ENCODE assay signal across 10 mouse cellular contexts in the genomic region with DNA sequence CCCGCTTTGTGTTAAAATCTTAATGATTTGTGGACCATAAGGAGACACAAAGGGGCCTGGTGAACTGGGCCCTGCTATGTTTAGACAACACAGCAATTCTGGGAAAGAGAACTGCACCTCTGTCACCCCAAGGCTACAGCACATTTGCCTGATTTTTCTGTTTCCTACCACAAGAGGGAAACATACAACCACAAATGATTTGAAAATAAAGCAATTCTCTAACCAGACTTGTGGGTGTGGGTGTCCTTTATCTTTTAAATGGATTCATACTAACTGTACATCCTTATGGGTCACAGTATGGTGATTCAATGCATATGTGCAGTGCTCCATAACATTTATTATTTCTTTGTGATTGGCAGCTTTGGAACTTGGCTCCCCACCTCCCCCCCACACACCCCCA. TPM values are rescaled to one million over a fixed set of nuclear protein-coding genes. Genes with fewer than 3 reads are reported as not detected.
A peak's percentile ranks its signal among the peaks of the same experiment; 100 is the strongest.
DNase-seq lines count a peak whose midpoint lies in the region; ATAC-seq and TF ChIP-seq lines count a peak whose summit lies in the region.
"Had no signal": no experiment of that assay in that cellular context is flagged by ENCODE, and none has a peak within 500 bp of the region (broad histone marks: within the 10 kb centered on the region; RNA-seq: fewer than 3 reads in every experiment).

No protein-coding gene starts in this region.

- no peak overlapping the region for H3K27ac ChIP-seq in limb, embryonic 14.5 days (replicated peaks; ENCODE audit: low read depth, low read length)
- H3K27ac ChIP-seq in limb, embryonic 10.5 days, result no peak overlapping the region
- no peak overlapping the region for H3K27ac ChIP-seq in neural tube, embryonic 12.5 days

- DNase-seq in limb, embryonic 14.5 days (ENCODE audit: low spot score), result peak; percentile 42
- no peak for DNase-seq in limb, embryonic 10.5 days (ENCODE audit: low spot score)
- DNase-seq in MN1 (ENCODE audit: low spot score), result peak; percentile 6
- no peak for DNase-seq in yolk sac, embryonic 10.5 days (ENCODE audit: low spot score)
- DNase-seq in urinary bladder, adult 18-20 months (ENCODE audit: low spot score in 2 of 2), result no peak
- DNase-seq in ovary, postnatal 36 days (ENCODE audit: low spot score), result no peak
- DNase-seq: adrenal gland, postnatal 36 days had no signal

- no peaks in the 10 kb centered on the region for H3K9me3 ChIP-seq in limb, embryonic 14.5 days (ENCODE audit: control insufficient read depth, low read length)
- no peaks in the 10 kb centered on the region for H3K9me3 ChIP-seq in limb, embryonic 10.5 days (replicated peaks)
- H3K9me3 ChIP-seq in neural tube, embryonic 12.5 days, result no peaks in the 10 kb centered on the region

- TF ChIP-seq POLR2A in limb, embryonic 14.5 days (IDR thresholded peaks at IDR 0.05; ENCODE audit: borderline replicate concordance, extremely low read depth, insufficient read depth, insufficient read length), result no peak

- ATAC-seq in limb, embryonic 14.5 days (ENCODE audit: low FRiP score, low read depth), result peak; percentile 30; the same call in 1 of the 2 replicates
- peak; percentile 69 for ATAC-seq in granulocyte monocyte progenitor cell, adult 5-6 weeks (replicated peaks; ENCODE audit: poor library complexity, severe bottlenecking)
- 0 out of 2 replicates have a peak, but pooled peaks have one; percentile 25 for ATAC-seq in neural tube, embryonic 12.5 days (ENCODE audit: low FRiP score, low read depth)

- no peaks in the 10 kb centered on the region for H3K4me1 ChIP-seq in limb, embryonic 14.5 days (ENCODE audit: control insufficient read depth, insufficient read depth, low read length)
- H3K4me1 ChIP-seq in limb, embryonic 10.5 days, result no peaks in the 10 kb centered on the region
- no peaks in the 10 kb centered on the region for H3K4me1 ChIP-seq in neural tube, embryonic 12.5 days

- WGBS in limb, embryonic 14.5 days, result 73% methylated on average over 1 of the region's 1 CpGs
- WGBS in limb, embryonic 10.5 days, result 68% methylated on average over 1 of the region's 1 CpGs
- WGBS in neural tube, embryonic 12.5 days, result 74% methylated on average over 1 of the region's 1 CpGs

- no peak overlapping the region for H3K4me3 ChIP-seq in limb, embryonic 14.5 days (replicated peaks; ENCODE audit: low read length)
- H3K4me3 ChIP-seq in limb, embryonic 10.5 days, result no peak overlapping the region
- no peak overlapping the region for H3K4me3 ChIP-seq in neural tube, embryonic 12.5 days
- H3K4me3 ChIP-seq: erythroblast, embryonic 14.5 days had no signal

- no peaks in the 10 kb centered on the region for H3K27me3 ChIP-seq in limb, embryonic 14.5 days (ENCODE audit: control insufficient read depth, insufficient read depth, low read length)
- H3K27me3 ChIP-seq in limb, embryonic 10.5 days (ENCODE audit: low read depth, poor library complexity, severe bottlenecking), result no peaks in the 10 kb centered on the region
- no peaks in the 10 kb centered on the region for H3K27me3 ChIP-seq in neural tube, embryonic 12.5 days (replicated peaks)

- no peak overlapping the region for H3K4me2 ChIP-seq in limb, embryonic 14.5 days (replicated peaks; ENCODE audit: low read depth, low read length, severe bottlenecking)
- no peak overlapping the region for H3K4me2 ChIP-seq in neural tube, embryonic 12.5 days (replicated peaks)

- no peaks in the 10 kb centered on the region for H3K36me3 ChIP-seq in limb, embryonic 14.5 days (ENCODE audit: control insufficient read depth, insufficient read depth, low read length)
- no peaks in the 10 kb centered on the region for H3K36me3 ChIP-seq in limb, embryonic 10.5 days
- no peaks in the 10 kb centered on the region for H3K36me3 ChIP-seq in neural tube, embryonic 12.5 days

- H3K9ac ChIP-seq in limb, embryonic 14.5 days (ENCODE audit: low read depth, low read length, severe bottlenecking), result no peak overlapping the region
- H3K9ac ChIP-seq in neural tube, embryonic 12.5 days, result no peak overlapping the region

RNA-seq across cellular contexts. Expression of a gene that starts 17.6 kb away (rescaled TPM):
- 4.7 and 11.3 TPM in 2 replicates for polyA plus RNA-seq in limb, embryonic 14.5 days (2012; rRNA removed)
- polyA plus RNA-seq in limb, embryonic 14.5 days (2014; fragmentation: Nextera tagmentation; extraction: Ambion mirVana), result 31.3 and 33.1 TPM in 2 replicates
- polyA plus RNA-seq in limb, embryonic 10.5 days (2016; fragmentation: Nextera tagmentation; extraction: Ambion mirVana), result 50.0 and 52.6 TPM in 2 replicates
- total RNA-seq in granulocyte monocyte progenitor cell, adult 5-6 weeks (2014; fragmentation: Nextera tagmentation), result 27.2 and 31.5 TPM in 2 replicates
- total RNA-seq in granulocyte monocyte progenitor cell, adult 5-6 weeks (2017), result 14.0 and 18.1 TPM in 2 replicates
- 33.5 and 33.6 TPM in 2 replicates for polyA plus RNA-seq in neural tube, embryonic 12.5 days (2016; fragmentation: Nextera tagmentation; extraction: Ambion mirVana)

RNA-seq across cellular contexts. Expression of a gene that starts 18.0 kb away (rescaled TPM):
- polyA plus RNA-seq in limb, embryonic 14.5 days (2012; rRNA removed), result 39.8 and 40.1 TPM in 2 replicates
- 52.1 and 54.6 TPM in 2 replicates for polyA plus RNA-seq in limb, embryonic 14.5 days (2014; fragmentation: Nextera tagmentation; extraction: Ambion mirVana)
- 54.9 and 62.4 TPM in 2 replicates for polyA plus RNA-seq in limb, embryonic 10.5 days (2016; fragmentation: Nextera tagmentation; extraction: Ambion mirVana)
- total RNA-seq in granulocyte monocyte progenitor cell, adult 5-6 weeks (2014; fragmentation: Nextera tagmentation), result 24.7 and 31.5 TPM in 2 replicates
- total RNA-seq in granulocyte monocyte progenitor cell, adult 5-6 weeks (2017), result 37.9 and 49.3 TPM in 2 replicates
- 41.1 and 41.8 TPM in 2 replicates for polyA plus RNA-seq in neural tube, embryonic 12.5 days (2016; fragmentation: Nextera tagmentation; extraction: Ambion mirVana)

Comparison
In these comparisons a context has a peak if more than half of its experiments do, and no peak if none do; other contexts are left out.
1. DNase-seq: peak in limb, embryonic 14.5 days (single experiment) and MN1 (single experiment); none in limb, embryonic 10.5 days (single experiment), yolk sac, embryonic 10.5 days (single experiment), urinary bladder, adult 18-20 months (0 of 2) and ovary, postnatal 36 days (single experiment).
2. Peak in every context shown above with its lines, with median percentiles within 50 percentile points of each other: ATAC-seq.